Mouse (Mus musculus) layer of hippocampus, adult 11-12 months (tissue): ENCODE measurements around the gene Parm1.

Experiments used
- DNase-seq: peaks from one replicate; pipeline ENCODE4 v3.0.0; 2022; ENCODE audit warnings: low spot score

The Parm1 gene

GRCm38 (mm10) chr5:91654331-91655048 lies 137.1 kb downstream of the Parm1 start:
- DNase-seq = no peak

GRCm38 (mm10) chr5:91655263-91655662 lies 137.8 kb downstream of the Parm1 start:
- no peak for DNase-seq

GRCm38 (mm10) chr5:91662715-91663114 lies 145.3 kb downstream of the Parm1 start:
- DNase-seq = no peak

- DNase-seq = no peak
Observed at GRCm38 (mm10) chr5:91667127-91667526, 149.7 kb downstream of the Parm1 start.

GRCm38 (mm10) chr5:91669235-91669634 lies 151.8 kb downstream of the Parm1 start:
- no peak for DNase-seq
